Mouse (Mus musculus): Measurements from ENCODE around the gene Olfr212. TPM values are rescaled to one million over a fixed set of nuclear protein-coding genes. Genes with fewer than 3 reads are reported as not detected.
"Not testable (repeated sequence)": the region's sequence is repeated elsewhere in the genome, so short reads cannot be mapped to it uniquely, and the experiment has no call there.

Olfr212 gene
- total RNA-seq (2021), result under 1 TPM in 1 of 2 experiments, not detected in 1; 0.10 TPM
- long read RNA-seq, experiment 1, result 0 reads
- long read RNA-seq, experiment 2, result 0 reads

- DNase-seq, result not testable (repeated sequence)
Observed at GRCm38 (mm10) chr6:116506302-116507003, at the start of gene Olfr212. TSS of gene Olfr212 (plus strand) at chr6:116506516.

GRCm38 (mm10) chr6:116458728-116459127, 47.6 kb upstream of the Olfr212 start:
- no peak for DNase-seq

- DNase-seq, result no peak
Observed at GRCm38 (mm10) chr6:116459232-116459631, 47.1 kb upstream of the Olfr212 start.

- peak; percentile 46 to 69 for DNase-seq
Observed at GRCm38 (mm10) chr6:116460544-116461283, 45.6 kb upstream of the Olfr212 start, which contains the start of gene Alox5. TSS of gene Alox5 (minus strand) at chr6:116461178.

GRCm38 (mm10) chr6:116468081-116468480, 38.2 kb upstream of the Olfr212 start:
- no peak for DNase-seq

- no peak for DNase-seq
Observed at GRCm38 (mm10) chr6:116485081-116485480, 21.2 kb upstream of the Olfr212 start.

GRCm38 (mm10) chr6:116486833-116487232, 19.5 kb upstream of the Olfr212 start:
- DNase-seq, result no peak

GRCm38 (mm10) chr6:116488791-116489190, 17.5 kb upstream of the Olfr212 start, which contains the start of gene Olfr211:
TSS of gene Olfr211 (plus strand) at chr6:116489091.
- DNase-seq, result no peak

- no peak for DNase-seq
Observed at GRCm38 (mm10) chr6:116493742-116494141, 12.6 kb upstream of the Olfr212 start.

GRCm38 (mm10) chr6:116495960-116496359, 10.4 kb upstream of the Olfr212 start:
- no peak for DNase-seq

GRCm38 (mm10) chr6:116514832-116515231, 8.5 kb downstream of the Olfr212 start:
- no peak for DNase-seq

- no peak for DNase-seq
Observed at GRCm38 (mm10) chr6:116538156-116538555, 31.8 kb downstream of the Olfr212 start, which contains the start of gene Olfr213. TSS of gene Olfr213 (plus strand) at chr6:116538456.

- no peak for DNase-seq
Observed at GRCm38 (mm10) chr6:116542500-116542899, 36.2 kb downstream of the Olfr212 start.

GRCm38 (mm10) chr6:116550841-116551240, 44.5 kb downstream of the Olfr212 start, which contains the start of gene Gm5580:
TSS of gene Gm5580 (plus strand) at chr6:116551141.
- not testable (repeated sequence) for DNase-seq

GRCm38 (mm10) chr6:116553935-116554334, 47.6 kb downstream of the Olfr212 start, which contains the start of gene Olfr214:
TSS of gene Olfr214 (plus strand) at chr6:116554235.
- no peak for DNase-seq

GRCm38 (mm10) chr6:116554952-116555351, 48.6 kb downstream of the Olfr212 start:
- DNase-seq, result no peak

Other genes starting within 250 kb of the Olfr212 start
- gene Zfand4, start 242.3 kb upstream of the Olfr212 start, total RNA-seq (2021), result 1 to 10 TPM; 2.2 to 3.4 TPM
- gene March8, start 168.5 kb upstream of the Olfr212 start, total RNA-seq (2021), result 10 to 100 TPM; 43.5 to 44.2 TPM
- gene Alox5, start 45.3 kb upstream of the Olfr212 start, total RNA-seq (2021), result 10 to 100 TPM; 11.8 to 13.9 TPM
- gene Olfr211, start 17.4 kb upstream of the Olfr212 start, total RNA-seq (2021), result not detected
- not detected for gene Olfr213, start 31.9 kb downstream of the Olfr212 start, total RNA-seq (2021)
- gene Gm5580, start 44.6 kb downstream of the Olfr212 start, total RNA-seq (2021), result 1 to 10 TPM; 1.0 to 1.6 TPM
- gene Olfr214, start 47.7 kb downstream of the Olfr212 start, total RNA-seq (2021), result not detected
- not detected for gene Olfr215, start 77.7 kb downstream of the Olfr212 start, total RNA-seq (2021)
- gene Zfp422, start 122.5 kb downstream of the Olfr212 start, total RNA-seq (2021), result 10 to 100 TPM; 16.1 to 19.7 TPM
- gene Depp1, start 144.1 kb downstream of the Olfr212 start, total RNA-seq (2021), result 10 to 100 TPM; 84.2 to 90.4 TPM
- gene Rassf4, start 167.4 kb downstream of the Olfr212 start, total RNA-seq (2021), result 1 to 10 TPM; 4.3 to 6.1 TPM
- gene Tmem72, start 210.4 kb downstream of the Olfr212 start, total RNA-seq (2021), result under 1 TPM in 1 of 2 experiments, not detected in 1; 0.03 TPM

Measured in heart, adult 18-20 months (tissue).